Mouse (Mus musculus): ENCODE measurements around the gene Limch1.

The Limch1 gene

DNA sequence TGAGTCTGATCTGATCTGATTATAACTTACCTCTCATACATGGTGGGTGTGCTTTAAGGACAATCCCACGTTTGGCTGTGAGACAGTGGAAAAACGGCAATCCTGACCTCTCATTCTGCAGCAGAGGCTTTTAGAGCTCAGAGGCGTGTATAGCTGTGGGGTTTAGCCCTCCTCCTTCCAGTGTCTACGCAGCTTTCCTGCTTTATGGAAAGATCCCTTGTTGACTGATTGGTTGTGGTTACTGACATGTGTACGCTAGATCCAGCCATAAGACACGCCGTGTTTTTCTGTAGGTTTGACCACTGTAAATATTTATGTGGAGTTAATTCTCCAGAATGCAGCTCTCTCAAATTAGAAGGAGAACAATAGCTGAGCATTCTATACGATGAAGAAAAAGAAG, 81.2 kb downstream of the Limch1 start:
- DNase-seq (ENCODE audit: low read depth, low spot score), result no peak

DNA sequence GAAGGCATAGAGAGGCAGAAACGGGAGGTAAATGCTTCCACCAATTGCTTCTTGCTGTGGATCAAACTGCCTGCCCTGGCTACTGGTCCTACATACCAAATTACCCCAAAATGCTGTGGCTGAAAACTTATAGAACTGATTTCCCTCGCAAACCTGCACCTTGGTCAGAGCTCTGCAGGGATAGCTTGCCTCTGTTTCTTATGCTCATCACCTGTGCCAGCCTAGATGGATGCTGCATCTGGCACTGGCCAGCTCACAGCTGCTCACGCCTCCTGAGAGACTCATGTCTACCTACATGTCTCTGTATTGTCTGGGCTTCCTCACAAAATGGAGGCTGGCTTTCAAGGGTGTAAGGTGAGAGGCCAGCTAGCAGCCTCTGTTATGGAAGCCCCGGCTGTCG, 83.9 kb downstream of the Limch1 start:
- DNase-seq (ENCODE audit: low read depth, low spot score), result no peak

DNA sequence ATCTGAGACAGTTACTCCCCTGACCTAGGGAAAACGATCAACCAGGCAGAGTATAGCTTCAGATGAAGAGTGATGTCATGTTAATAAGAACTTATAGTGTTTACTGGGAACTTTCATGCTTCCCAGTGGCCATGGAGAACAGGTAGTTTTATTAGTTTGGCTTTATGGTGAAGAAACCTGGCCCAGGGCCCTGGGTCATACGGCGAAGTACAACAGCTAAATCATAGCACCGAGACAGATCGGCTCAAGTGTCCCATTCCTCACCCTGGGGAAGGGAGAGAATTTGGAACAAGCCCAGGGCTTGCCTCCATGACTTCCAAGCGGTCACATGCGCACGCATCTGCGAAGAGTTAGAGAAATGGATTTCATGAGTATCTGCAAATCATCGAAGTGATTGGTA, 84.6 kb downstream of the Limch1 start:
- DNase-seq (ENCODE audit: low read depth, low spot score), result no peak

DNA sequence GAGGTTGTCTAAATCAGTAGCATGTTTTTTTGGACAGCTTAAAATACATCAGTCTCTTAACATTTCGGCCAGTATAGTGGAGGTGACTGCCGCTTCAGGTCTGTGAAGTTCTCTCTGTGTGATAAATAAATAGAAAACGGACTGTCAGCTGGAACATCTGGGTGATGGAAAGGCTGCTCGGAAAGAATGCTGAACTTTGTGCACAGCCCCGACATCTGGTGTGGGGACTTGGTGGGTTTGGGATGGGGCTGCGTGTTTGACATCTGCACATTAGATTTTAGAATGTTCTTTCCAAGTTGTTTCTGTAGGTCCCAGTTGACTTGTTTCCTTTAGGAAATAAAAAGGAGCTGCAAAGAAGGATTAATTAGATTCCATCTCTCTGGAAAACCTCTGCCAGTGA, 89.1 kb downstream of the Limch1 start:
- DNase-seq (ENCODE audit: low read depth, low spot score), result no peak

DNA sequence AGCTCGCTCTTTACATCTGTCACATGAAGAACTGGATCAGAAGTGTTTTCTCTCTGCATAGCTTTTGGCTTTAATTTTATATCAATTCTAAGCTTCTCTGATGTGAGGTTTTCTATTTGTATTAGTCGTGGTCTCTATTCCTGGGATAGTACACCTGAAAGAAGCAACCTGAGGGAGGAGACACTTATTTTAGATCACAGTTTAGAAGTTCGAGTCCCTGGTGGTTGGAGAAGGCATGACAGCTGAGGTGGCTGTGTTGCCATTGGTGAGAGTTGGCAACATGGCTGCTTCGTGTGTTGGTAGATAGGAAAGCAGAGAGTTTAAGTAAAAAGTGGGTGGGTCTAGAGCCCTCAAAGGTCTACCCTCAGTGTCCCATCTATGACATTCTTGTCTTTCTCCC, 91.3 kb downstream of the Limch1 start:
- DNase-seq (ENCODE audit: low read depth, low spot score), result peak; percentile 19

DNA sequence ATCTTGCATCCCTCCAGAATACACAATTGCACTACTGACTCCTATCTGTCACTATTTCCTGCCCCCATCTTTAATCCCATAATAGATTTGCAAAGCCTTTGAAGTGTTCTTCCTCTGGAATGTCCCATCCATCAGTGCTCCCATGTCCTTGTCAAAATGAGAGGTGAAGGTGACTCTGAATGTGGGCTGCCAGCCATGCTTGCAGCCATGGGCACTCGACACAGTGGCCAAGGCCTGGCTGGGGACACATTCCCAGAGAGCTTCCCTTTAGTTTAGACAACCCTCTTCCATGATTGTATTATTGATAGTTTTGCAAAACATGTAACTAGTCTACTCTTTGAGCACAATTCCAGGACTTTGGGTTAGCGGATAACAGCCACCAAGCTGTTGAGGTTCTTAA, 96.3 kb downstream of the Limch1 start:
- DNase-seq (ENCODE audit: low read depth, low spot score), result no peak

DNA sequence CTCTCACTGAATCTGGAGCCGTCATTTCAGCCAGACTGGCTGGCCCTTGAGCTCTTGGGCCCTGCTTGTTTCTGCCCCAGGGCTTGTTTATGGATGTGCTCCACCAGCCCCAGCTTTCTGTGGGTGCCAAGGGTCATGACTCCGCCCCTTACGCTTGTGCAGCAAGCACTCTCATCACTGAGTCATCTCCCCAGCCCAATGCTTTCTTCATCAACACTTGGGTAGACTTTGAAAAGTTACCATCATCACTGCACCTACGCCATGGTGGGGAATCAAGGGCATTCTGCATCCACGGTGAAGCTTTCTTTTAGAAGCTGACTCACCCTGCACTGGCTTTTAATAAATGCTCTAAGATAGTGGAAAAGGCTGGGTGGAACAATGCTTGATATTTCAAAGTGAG, 97.1 kb downstream of the Limch1 start:
- no peak for DNase-seq (ENCODE audit: low read depth, low spot score)

DNA sequence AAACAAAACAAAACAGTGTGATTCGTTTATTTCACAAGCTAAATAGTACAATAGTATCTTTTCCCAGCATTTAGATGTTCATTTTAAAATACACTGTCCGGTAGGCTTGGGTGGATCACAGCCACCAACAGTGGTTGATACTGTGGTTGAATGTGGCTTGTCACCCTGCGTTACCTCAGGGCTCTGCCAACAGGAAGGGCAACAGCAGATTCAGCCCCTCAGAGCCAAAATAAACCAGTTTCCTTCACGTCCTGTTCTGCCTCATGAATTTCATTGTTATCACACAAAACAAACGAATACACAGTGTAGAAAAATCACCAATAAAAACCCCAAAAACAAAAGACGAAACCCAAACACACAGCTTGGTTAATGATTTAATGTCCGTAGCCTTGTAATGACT, 102.5 kb downstream of the Limch1 start:
- no peak for DNase-seq (ENCODE audit: low read depth, low spot score)

DNA sequence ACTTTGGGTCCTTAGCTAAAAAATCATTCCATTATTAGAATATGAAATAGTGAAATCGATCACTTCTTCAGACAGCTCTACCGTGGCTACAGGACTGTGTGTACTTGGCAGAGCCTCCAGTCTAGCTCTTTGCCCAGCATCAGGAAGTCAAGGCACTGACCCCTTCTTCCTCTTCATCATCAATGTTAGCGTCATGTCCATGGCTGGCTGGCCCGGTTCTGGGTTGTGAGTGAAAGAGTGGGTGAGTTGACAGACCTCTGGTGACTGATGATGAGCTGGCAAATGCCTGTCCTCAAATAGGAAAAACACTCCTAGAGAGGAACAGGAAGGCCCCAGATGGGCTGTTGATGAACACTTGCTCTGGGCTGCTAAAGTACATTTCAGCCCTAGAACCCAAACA, 103.5 kb downstream of the Limch1 start:
- no peak for DNase-seq (ENCODE audit: low read depth, low spot score)

DNA sequence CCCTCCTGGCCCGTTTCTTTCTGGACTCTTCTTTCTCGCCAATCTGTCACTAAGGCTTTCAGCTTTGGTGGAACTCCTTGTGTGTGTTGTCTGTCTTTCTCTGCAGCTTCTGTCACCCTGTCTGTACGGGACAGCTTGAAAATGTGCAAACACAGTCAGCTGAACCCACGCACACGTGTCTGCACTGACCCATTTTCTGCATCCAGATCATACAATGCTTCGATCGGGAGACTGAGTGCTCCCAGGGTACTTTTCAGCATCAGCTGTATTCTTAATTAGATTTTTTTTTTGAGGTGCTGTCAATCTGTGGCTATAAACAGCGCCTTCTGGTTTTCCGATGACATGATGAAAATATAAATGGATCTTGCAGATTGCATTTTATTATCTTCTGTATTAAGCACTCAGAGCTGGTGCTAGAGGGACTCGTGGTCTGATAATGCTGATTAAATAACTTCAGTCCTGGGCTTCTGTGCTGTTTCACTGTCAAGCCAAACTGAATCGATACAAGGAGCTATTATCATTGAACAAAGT, 105.2 kb downstream of the Limch1 start:
- no peak for DNase-seq (ENCODE audit: low read depth, low spot score)

DNA sequence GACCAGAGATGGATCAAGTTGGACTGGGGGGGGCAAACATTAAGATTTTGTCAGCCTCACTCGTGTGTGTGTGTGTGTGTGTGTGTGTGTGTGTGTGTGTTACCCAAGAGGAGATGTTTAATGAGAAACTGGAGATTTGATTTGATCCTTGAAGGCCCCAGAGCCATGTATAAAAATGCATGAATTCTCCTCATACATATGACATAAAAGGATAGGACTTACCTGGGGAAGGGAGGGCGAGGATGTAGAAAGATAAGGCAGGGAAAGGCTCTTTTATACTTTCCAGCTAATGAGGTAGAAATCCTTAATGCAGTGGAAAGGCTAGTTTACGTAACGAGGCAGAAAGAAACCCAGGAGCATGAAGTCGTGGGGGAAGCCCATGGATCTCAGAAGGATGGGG, 106.1 kb downstream of the Limch1 start:
- DNase-seq (ENCODE audit: low read depth, low spot score), result no peak

DNA sequence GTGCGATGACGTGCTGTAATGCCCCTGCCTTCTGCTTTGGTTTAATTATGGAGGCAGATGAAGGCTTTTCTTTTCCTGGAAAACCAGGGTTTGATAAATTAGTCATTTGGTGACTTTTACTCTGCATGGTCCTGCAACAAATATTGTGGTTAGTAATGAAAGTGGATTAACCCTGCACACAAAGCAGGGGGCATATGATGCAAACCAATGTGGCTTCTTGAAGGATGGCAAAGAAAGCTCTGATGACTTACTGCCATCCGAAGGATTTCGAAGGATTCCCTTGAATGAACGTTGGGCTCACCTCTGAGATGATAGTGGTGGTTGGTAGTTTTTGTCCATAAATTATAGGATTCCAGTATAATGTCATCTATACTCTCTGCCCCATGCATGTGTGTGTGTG, 108.6 kb downstream of the Limch1 start:
- no peak for DNase-seq (ENCODE audit: low read depth, low spot score)

DNA sequence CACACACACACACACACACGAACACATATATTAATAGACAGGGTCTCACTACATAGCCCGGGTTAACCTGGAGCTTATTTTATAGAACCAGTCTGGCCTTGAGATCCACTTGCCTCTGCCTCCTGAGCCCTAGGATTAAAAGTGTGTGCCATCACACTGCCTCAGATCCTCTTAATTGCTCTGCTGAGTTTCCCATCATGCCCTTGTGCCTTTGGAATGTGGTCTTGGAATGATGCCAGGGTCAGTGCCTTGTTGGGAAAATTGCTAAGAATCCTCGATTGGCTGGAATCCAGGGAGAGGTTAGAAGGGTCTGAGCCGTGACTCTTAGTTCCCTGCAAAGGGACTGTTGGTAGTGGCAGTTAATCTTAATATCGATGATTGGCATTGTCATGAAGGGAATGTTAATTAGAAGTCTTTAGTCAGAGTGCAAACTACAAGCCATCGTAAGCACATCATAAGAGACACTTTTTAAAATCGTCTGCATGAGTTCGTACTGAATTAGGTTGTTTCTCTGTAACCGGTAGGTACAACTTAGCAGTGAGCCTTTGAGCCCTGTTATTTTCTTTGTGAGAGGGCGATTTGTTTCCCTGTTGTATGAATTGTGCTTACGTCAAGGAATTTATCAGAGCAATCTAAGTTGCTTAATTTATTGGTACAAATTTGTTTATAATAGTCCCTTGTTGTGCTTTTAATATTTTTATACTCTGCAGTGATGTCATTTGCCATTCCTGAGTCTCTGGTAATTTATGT, 109.9 kb downstream of the Limch1 start:
- peak; percentile 29 for DNase-seq (ENCODE audit: low read depth, low spot score)

DNA sequence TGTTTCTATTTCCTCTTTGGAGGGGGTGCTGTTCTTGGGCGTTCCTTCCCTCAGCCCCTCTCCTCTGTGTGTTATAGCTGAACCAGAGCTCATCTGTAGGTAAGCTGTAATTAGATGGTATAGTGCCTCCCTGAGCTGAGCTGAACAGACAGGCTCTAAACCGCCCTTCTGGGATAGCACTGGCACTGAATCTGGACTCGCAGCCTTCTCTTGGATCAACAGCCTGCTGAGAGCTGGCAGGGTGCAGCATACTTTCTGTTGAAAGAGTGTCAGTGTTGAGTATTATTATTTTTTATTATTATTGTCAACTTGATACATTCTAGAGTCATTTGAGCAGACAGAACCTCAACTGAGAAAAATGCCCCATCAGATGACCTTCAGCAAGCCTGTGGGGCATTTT, 113.9 kb downstream of the Limch1 start:
- DNase-seq (ENCODE audit: low read depth, low spot score), result no peak

DNA sequence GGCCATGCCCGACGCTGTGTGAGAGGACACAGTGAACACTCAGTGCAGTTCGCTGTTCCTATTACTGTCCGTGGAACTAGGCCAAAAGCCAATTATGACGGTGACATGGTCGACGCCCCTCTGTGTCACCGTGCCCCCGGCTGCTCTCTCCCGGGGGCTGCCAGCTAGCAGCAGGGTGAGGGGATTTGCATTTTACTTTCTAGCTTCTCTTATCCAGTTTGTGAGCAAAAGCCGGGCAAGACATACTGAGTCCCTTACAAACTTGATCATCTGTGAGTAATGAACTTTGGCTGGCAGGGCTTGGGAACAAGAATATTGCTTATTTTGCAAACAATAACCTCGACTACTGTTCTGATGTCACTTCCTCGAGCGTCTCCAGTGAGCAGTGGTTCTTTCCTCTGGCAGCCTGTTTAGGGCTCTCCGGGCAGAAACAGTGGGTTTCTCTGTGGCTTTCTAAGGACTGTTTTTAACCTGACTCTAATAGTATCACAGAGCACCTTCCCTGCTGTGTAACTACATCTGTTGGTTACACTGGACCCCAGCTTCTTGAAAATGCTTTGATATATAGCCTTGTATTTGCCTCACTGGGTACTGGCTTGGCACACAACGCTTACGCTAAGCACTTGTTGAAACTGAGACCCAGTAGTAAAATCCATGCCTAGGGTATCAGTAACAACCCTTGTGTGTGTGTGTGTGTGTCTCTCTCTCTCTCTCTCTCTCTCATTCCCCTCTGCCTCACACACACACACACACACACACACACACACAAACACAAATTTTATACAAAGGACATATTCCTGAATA, 115.8 kb downstream of the Limch1 start:
- DNase-seq (ENCODE audit: low read depth, low spot score), result no peak

DNA sequence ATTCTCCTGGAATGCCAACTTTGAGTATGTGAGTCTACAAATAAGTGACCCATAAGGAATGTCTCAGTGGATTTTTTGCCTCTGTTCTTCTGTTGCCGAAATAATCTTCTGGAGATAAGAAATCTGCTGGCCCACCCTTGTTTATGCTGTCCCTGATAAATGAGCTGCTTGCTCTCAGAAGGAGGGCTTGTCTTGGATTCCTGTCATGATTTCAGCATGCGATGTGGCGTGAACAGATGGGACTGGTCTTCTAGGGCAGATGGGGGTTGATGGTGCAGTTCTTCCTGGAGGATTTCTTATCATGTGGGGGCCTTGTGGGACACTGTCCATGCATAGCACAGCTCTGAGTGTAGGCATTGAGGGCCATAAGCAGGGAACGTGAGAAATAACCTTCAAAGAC, 116.5 kb downstream of the Limch1 start:
- no peak for DNase-seq (ENCODE audit: low read depth, low spot score)

DNA sequence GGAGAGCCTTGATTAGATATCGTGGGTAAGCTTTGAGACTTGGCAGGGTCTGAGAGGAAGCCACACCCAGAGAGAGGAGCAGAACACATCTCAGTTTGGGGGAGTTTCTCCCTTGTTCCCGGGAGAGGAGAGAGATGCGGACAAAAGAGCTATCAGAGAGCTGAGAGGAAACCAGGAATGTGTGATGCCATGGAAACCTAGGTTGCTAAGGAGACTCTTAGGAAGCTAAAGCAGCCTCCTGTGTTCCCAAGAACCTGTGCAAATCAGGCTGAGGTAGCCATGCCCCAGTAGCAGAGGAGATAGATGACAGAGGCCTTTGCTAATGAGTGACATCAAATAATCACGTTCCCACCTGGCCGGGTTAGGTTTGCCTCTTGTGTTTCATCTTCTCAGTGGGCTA, 119.6 kb downstream of the Limch1 start:
- peak; percentile 33 for DNase-seq (ENCODE audit: low read depth, low spot score)

DNA sequence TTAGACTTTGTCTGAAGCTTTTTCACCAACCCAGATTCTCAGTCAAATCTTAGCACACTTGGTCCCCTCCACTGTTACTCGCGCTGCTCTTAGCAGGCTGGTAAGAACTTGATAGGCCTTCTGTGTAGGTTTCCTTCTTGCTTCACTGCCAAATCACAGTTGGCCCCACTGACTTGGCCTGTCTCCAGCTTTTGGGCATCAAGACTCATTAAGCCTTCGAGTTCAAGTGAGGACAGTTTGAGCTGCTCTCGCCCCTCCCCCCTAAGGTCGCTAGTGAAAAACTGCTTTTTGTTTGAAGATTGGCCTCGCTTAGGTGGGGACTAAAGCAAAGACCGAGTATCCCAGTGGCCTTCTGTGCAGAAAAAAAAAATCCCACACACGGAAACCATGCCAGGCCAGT, 120.4 kb downstream of the Limch1 start:
- no peak for DNase-seq (ENCODE audit: low read depth, low spot score)

DNA sequence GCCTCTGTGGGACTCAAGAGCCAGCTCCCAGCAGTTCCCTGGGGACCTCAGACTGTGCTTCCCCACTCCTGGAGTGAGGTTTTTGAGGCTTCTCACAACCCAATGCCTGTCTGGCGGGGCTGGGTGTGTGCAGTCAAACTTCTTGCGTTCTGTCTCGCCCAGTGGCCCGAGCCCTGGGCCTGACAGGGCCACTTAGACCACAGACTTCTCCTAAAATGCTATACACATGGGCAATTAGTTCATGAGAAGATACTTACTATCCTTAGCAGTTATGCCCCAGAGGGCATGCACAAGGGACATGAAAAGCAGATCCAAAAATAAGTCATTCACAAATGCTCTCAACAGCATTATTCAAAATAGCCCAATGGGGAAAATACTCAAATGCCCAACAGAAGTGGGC, 123.9 kb downstream of the Limch1 start:
- no peak for DNase-seq (ENCODE audit: low read depth, low spot score)

DNA sequence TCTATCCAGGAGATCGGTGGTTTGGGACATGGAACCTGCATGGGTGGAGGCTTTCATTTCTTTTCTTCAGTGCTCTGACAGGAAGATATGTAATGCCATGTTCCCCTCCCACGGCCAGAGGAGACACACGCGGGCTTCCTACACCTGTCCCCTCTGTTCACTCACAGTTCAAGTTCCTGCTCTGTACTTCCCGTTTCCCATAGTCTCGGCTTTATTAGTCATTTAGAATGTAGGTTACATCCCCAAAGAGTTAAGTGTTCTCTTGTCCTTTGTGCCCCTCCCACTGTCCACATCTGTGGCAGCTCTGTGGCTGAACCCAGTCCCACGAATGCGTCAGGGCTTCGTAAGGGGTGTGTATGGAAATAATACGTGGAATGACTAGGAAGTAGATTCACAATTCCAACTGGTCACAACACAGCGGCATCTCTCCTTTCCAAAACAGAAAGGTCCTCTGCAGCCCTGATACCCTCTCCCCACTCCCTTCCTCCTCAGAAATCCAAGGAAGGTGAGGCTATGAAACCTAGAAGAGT, 126.0 kb downstream of the Limch1 start:
- no peak for DNase-seq (ENCODE audit: low read depth, low spot score)

DNA sequence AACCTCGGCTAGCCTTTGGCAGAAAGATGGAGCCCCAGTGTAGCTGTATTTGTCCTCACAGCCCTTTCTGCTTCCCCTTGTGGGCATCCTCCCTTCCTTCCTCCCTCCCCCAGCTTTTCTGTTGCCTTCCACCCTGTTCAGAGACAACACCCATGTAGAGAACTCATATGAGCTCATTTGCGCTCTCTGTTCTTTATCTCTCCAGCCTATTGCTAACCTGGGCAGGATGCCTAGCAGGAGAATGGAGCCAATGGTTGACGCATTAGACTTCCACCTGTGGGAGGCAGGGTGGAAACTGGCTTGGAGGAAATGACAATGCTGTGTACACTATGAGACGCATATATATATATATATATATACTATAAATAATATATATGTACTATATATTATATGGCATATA, 126.4 kb downstream of the Limch1 start:
- no peak for DNase-seq (ENCODE audit: low read depth, low spot score)

DNA sequence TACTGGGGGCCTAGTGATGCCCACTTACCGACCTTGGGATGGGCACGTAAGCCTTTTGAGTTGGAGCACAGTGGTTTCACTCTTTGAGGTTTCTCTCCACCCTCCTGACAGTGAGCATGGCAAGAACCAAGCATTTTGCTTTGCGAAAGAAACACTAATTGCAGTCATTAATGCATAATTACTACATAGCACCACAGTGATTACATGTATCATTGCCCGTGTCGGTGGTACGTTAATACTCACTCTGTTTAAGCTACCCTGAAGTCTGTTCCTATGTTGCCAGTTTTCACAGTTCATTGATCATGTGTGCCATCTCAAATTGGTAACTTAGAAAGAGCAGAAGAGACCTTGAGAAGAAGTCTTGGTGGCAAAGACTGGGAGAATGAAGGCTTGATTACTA, 127.1 kb downstream of the Limch1 start:
- DNase-seq (ENCODE audit: low read depth, low spot score), result no peak

Measured in ZHBTc4 (cell line).